Mouse (Mus musculus): ENCODE measurements around the gene Rad23a. TPM values are rescaled to one million over a fixed set of nuclear protein-coding genes. Genes with fewer than 3 reads are reported as not detected.

The Rad23a gene
- polyA plus RNA-seq, 1 experiment from 2014 or later, result 93.1 TPM

GRCm38 (mm10) chr8:84846094-84846721, 5.7 kb upstream of the Rad23a start:
- WGBS, result under 1% methylated on average over 30 of the region's 30 CpGs
- Histone ChIP-seq H3K4me3 (ENCODE audit: low read depth, low read length) (peak overlapping the region; percentile 99), H3K9me3 (ENCODE audit: control insufficient read depth, low read length) (no peaks in the 10 kb centered on the region), H3K4me1 (ENCODE audit: control insufficient read depth, insufficient read depth, low read length) (peaks cover 15% of the 10 kb centered on the region), H3K27me3 (ENCODE audit: control insufficient read depth, insufficient read depth, low read length) (no peaks in the 10 kb centered on the region), H3K36me3 (ENCODE audit: control insufficient read depth, insufficient read depth, low read length) (peaks cover 37% of the 10 kb centered on the region), H3K4me2 (ENCODE audit: low read depth, severe bottlenecking) (peak overlapping the region; percentile 75), H3K9ac (ENCODE audit: low read length) (peak overlapping the region; percentile 98), H3K27ac (replicated peaks; ENCODE audit: low read depth, low read length) (peak overlapping the region; percentile 75)
- DNase-seq (ENCODE audit: low spot score) (no peak), ATAC-seq (ENCODE audit: insufficient number of reproducible peaks, low FRiP score, low TSS enrichment, low read depth) (peak; percentile 8)

- Histone ChIP-seq H3K4me2 (ENCODE audit: low read depth, severe bottlenecking) (peak overlapping the region; percentile 75), H3K4me3 (ENCODE audit: low read depth, low read length) (peak overlapping the region; percentile 99), H3K9ac (ENCODE audit: low read length) (peak overlapping the region; percentile 98), H3K9me3 (ENCODE audit: control insufficient read depth, low read length) (no peaks in the 10 kb centered on the region), H3K36me3 (ENCODE audit: control insufficient read depth, insufficient read depth, low read length) (peaks cover 37% of the 10 kb centered on the region), H3K27ac (replicated peaks; ENCODE audit: low read depth, low read length) (no peak overlapping the region), H3K4me1 (ENCODE audit: control insufficient read depth, insufficient read depth, low read length) (peaks cover 15% of the 10 kb centered on the region), H3K27me3 (ENCODE audit: control insufficient read depth, insufficient read depth, low read length) (no peaks in the 10 kb centered on the region)
- ATAC-seq (ENCODE audit: insufficient number of reproducible peaks, low FRiP score, low TSS enrichment, low read depth), result no peak
- WGBS, result 19% methylated on average over 12 of the region's 12 CpGs
- peak; percentile 53 for DNase-seq (ENCODE audit: low spot score)
Measured at GRCm38 (mm10) chr8:84845355-84846093, 5.1 kb upstream of the Rad23a start.

GRCm38 (mm10) chr8:84844397-84845070, 4.1 kb upstream of the Rad23a start:
- H3K9ac ChIP-seq (ENCODE audit: low read length), result peak overlapping the region; percentile 98; the same call in 1 of the 2 replicates
- no peak for ATAC-seq (ENCODE audit: insufficient number of reproducible peaks, low FRiP score, low TSS enrichment, low read depth)
- peak overlapping the region; percentile 75 for H3K4me2 ChIP-seq (ENCODE audit: low read depth, severe bottlenecking)
- peaks cover 37% of the 10 kb centered on the region for H3K36me3 ChIP-seq (ENCODE audit: control insufficient read depth, insufficient read depth, low read length)
- 86% methylated on average over 9 of the region's 9 CpGs for WGBS
- H3K4me3 ChIP-seq (ENCODE audit: low read depth, low read length), result peak overlapping the region; percentile 99
- DNase-seq (ENCODE audit: low spot score), result no peak
- H3K27me3 ChIP-seq (ENCODE audit: control insufficient read depth, insufficient read depth, low read length), result no peaks in the 10 kb centered on the region
- H3K27ac ChIP-seq (replicated peaks; ENCODE audit: low read depth, low read length), result no peak overlapping the region
- H3K4me1 ChIP-seq (ENCODE audit: control insufficient read depth, insufficient read depth, low read length), result peaks cover 17% of the 10 kb centered on the region
- no peaks in the 10 kb centered on the region for H3K9me3 ChIP-seq (ENCODE audit: control insufficient read depth, low read length)

GRCm38 (mm10) chr8:84841514-84841913, 1.0 kb upstream of the Rad23a start:
- H3K4me1 ChIP-seq (ENCODE audit: control insufficient read depth, insufficient read depth, low read length), result peaks cover 30% of the 10 kb centered on the region
- H3K36me3 ChIP-seq (ENCODE audit: control insufficient read depth, insufficient read depth, low read length), result peaks cover 56% of the 10 kb centered on the region
- WGBS, result 81% methylated on average over 1 of the region's 1 CpGs
- no peak overlapping the region for H3K4me2 ChIP-seq (ENCODE audit: low read depth, severe bottlenecking)
- H3K27me3 ChIP-seq (ENCODE audit: control insufficient read depth, insufficient read depth, low read length), result no peaks in the 10 kb centered on the region
- peak overlapping the region; percentile 26 for H3K27ac ChIP-seq (replicated peaks; ENCODE audit: low read depth, low read length)
- DNase-seq (ENCODE audit: low spot score) (no peak), ATAC-seq (ENCODE audit: insufficient number of reproducible peaks, low FRiP score, low TSS enrichment, low read depth) (no peak)
- H3K9ac ChIP-seq (ENCODE audit: low read length), result no peak overlapping the region
- no peak overlapping the region for H3K4me3 ChIP-seq (ENCODE audit: low read depth, low read length)
- no peaks in the 10 kb centered on the region for H3K9me3 ChIP-seq (ENCODE audit: control insufficient read depth, low read length)

GRCm38 (mm10) chr8:84839875-84840247, 604 bp downstream of the Rad23a start:
- peak overlapping the region; percentile 90 for H3K27ac ChIP-seq (replicated peaks; ENCODE audit: low read depth, low read length)
- H3K4me1 ChIP-seq (ENCODE audit: control insufficient read depth, insufficient read depth, low read length), result peaks cover 32% of the 10 kb centered on the region
- no peaks in the 10 kb centered on the region for H3K9me3 ChIP-seq (ENCODE audit: control insufficient read depth, low read length)
- no peaks in the 10 kb centered on the region for H3K27me3 ChIP-seq (ENCODE audit: control insufficient read depth, insufficient read depth, low read length)
- peak overlapping the region; percentile 94 for H3K4me3 ChIP-seq (ENCODE audit: low read depth, low read length)
- ATAC-seq (ENCODE audit: insufficient number of reproducible peaks, low FRiP score, low TSS enrichment, low read depth) (no peak), DNase-seq (ENCODE audit: low spot score) (no peak)
- 6% methylated on average over 7 of the region's 7 CpGs for WGBS
- H3K9ac ChIP-seq (ENCODE audit: low read length), result peak overlapping the region; percentile 91
- peaks cover 62% of the 10 kb centered on the region for H3K36me3 ChIP-seq (ENCODE audit: control insufficient read depth, insufficient read depth, low read length)
- H3K4me2 ChIP-seq (ENCODE audit: low read depth, severe bottlenecking), result peak overlapping the region; percentile 68

GRCm38 (mm10) chr8:84839411-84839810, 1.1 kb downstream of the Rad23a start:
- Histone ChIP-seq H3K9ac (ENCODE audit: low read length) (peak overlapping the region; percentile 91; the same call in 1 of the 2 replicates), H3K4me1 (ENCODE audit: control insufficient read depth, insufficient read depth, low read length) (peaks cover 29% of the 10 kb centered on the region), H3K4me3 (ENCODE audit: low read depth, low read length) (peak overlapping the region; percentile 94), H3K27ac (replicated peaks; ENCODE audit: low read depth, low read length) (no peak overlapping the region), H3K4me2 (ENCODE audit: low read depth, severe bottlenecking) (peak overlapping the region; percentile 68), H3K36me3 (ENCODE audit: control insufficient read depth, insufficient read depth, low read length) (peaks cover 61% of the 10 kb centered on the region), H3K9me3 (ENCODE audit: control insufficient read depth, low read length) (no peaks in the 10 kb centered on the region), H3K27me3 (ENCODE audit: control insufficient read depth, insufficient read depth, low read length) (no peaks in the 10 kb centered on the region)
- 98% methylated on average over 2 of the region's 2 CpGs for WGBS
- no peak for DNase-seq (ENCODE audit: low spot score)
- ATAC-seq (ENCODE audit: insufficient number of reproducible peaks, low FRiP score, low TSS enrichment, low read depth), result no peak

GRCm38 (mm10) chr8:84838513-84838912, 2.0 kb downstream of the Rad23a start:
- H3K27me3 ChIP-seq (ENCODE audit: control insufficient read depth, insufficient read depth, low read length), result no peaks in the 10 kb centered on the region
- H3K9me3 ChIP-seq (ENCODE audit: control insufficient read depth, low read length), result no peaks in the 10 kb centered on the region
- no peak for ATAC-seq (ENCODE audit: insufficient number of reproducible peaks, low FRiP score, low TSS enrichment, low read depth)
- H3K9ac ChIP-seq (ENCODE audit: low read length), result no peak overlapping the region
- no peak overlapping the region for H3K4me2 ChIP-seq (ENCODE audit: low read depth, severe bottlenecking)
- WGBS, result 89% methylated on average over 5 of the region's 5 CpGs
- no peak overlapping the region; the same call in 1 of the 2 replicates for H3K27ac ChIP-seq (replicated peaks; ENCODE audit: low read depth, low read length)
- H3K36me3 ChIP-seq (ENCODE audit: control insufficient read depth, insufficient read depth, low read length), result peaks cover 56% of the 10 kb centered on the region
- H3K4me1 ChIP-seq (ENCODE audit: control insufficient read depth, insufficient read depth, low read length), result peaks cover 29% of the 10 kb centered on the region
- no peak overlapping the region for H3K4me3 ChIP-seq (ENCODE audit: low read depth, low read length)
- DNase-seq (ENCODE audit: low spot score), result no peak

- Histone ChIP-seq H3K27me3 (ENCODE audit: control insufficient read depth, insufficient read depth, low read length) (no peaks in the 10 kb centered on the region), H3K4me2 (ENCODE audit: low read depth, severe bottlenecking) (peak overlapping the region; percentile 28; the same call in 1 of the 2 replicates), H3K4me1 (ENCODE audit: control insufficient read depth, insufficient read depth, low read length) (peaks cover 31% of the 10 kb centered on the region), H3K27ac (replicated peaks; ENCODE audit: low read depth, low read length) (peak overlapping the region; percentile 79), H3K9me3 (ENCODE audit: control insufficient read depth, low read length) (no peaks in the 10 kb centered on the region), H3K36me3 (ENCODE audit: control insufficient read depth, insufficient read depth, low read length) (peaks cover 50% of the 10 kb centered on the region), H3K9ac (ENCODE audit: low read length) (no peak overlapping the region; the same call in 1 of the 2 replicates), H3K4me3 (ENCODE audit: low read depth, low read length) (no peak overlapping the region)
- 81% methylated on average over 15 of the region's 15 CpGs for WGBS
- no peak for ATAC-seq (ENCODE audit: insufficient number of reproducible peaks, low FRiP score, low TSS enrichment, low read depth)
- DNase-seq (ENCODE audit: low spot score), result no peak
Measured at GRCm38 (mm10) chr8:84837912-84838470, 2.5 kb downstream of the Rad23a start.

Data from limb, embryonic 11.5 days (tissue).